Mouse (Mus musculus): ENCODE results near the gene Prkd3.

GRCm38 (mm10) chr17:79020984-79021335 lies 344 bp upstream of the Prkd3 start:
- TF ChIP-seq POLR2A (IDR thresholded peaks at IDR 0.05; ENCODE audit: low read depth, low read length) (no peak), CTCF (IDR thresholded peaks at IDR 0.05; ENCODE audit: extremely low read depth, insufficient read depth, insufficient read length, insufficient replicate concordance) (no peak)
